17 mouse cellular contexts compared by ENCODE assay signal in the genomic region with DNA sequence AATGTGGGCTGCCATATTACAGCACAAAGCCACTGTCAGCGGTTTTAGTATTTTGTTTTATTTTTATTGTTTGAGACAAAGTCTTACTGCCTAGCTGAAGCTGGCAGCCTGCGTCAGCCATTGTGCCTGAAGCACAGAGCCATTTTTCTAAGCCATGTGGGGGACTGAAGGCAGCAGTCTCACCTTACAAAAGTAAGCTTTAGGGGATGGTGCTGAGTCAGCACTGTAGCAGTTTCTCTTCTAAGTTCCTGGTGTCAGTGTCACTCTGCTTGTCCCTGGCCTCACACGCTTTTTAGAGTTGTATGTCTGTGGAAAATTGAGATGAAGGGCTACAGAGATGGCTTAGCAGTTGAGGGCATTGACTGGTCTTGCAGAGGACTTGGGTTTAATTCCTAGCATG.
"Had no signal": no experiment of that assay in that cellular context is flagged by ENCODE, and none has a peak within 500 bp of the region (broad histone marks: within the 10 kb centered on the region; RNA-seq: fewer than 3 reads in every experiment).

No protein-coding gene starts in this region.

- H3K27me3 ChIP-seq: lung, embryonic 15.5 days; megakaryocyte, embryonic 14.5 days; midbrain, embryonic 13.5 days; midbrain, embryonic 15.5 days; neural tube, embryonic 12.5 days; stomach, embryonic 15.5 days had no signal

- H3K4me2 ChIP-seq: lung, embryonic 15.5 days; midbrain, embryonic 11.5 days; midbrain, embryonic 13.5 days; midbrain, embryonic 15.5 days; neural tube, embryonic 12.5 days; stomach, embryonic 15.5 days had no signal

- H3K4me3 ChIP-seq: lung, embryonic 15.5 days; megakaryocyte, embryonic 14.5 days; midbrain, embryonic 13.5 days; midbrain, embryonic 15.5 days; neural tube, embryonic 12.5 days; stomach, embryonic 15.5 days had no signal

- ATAC-seq: lung, postnatal 0 days; midbrain, embryonic 13.5 days; midbrain, embryonic 15.5 days had no signal

- H3K9me3 ChIP-seq: lung, embryonic 15.5 days; megakaryocyte, embryonic 14.5 days; midbrain, embryonic 13.5 days; midbrain, embryonic 15.5 days; neural tube, embryonic 12.5 days; stomach, embryonic 15.5 days had no signal

- DNase-seq: lung, adult 2 months; lung, postnatal 14 days; lung, postnatal 36 days; right cerebral cortex, postnatal 14 days; thymus, adult 2 months; thymus, postnatal 14 days; thymus, postnatal 36 days had no signal

- H3K9ac ChIP-seq: lung, embryonic 15.5 days; midbrain, embryonic 13.5 days; midbrain, embryonic 15.5 days; neural tube, embryonic 12.5 days; stomach, embryonic 15.5 days had no signal

- H3K27ac ChIP-seq: lung, embryonic 15.5 days; macrophage; midbrain, embryonic 13.5 days; midbrain, embryonic 15.5 days; neural tube, embryonic 12.5 days; stomach, embryonic 15.5 days; stomach, postnatal 0 days had no signal

- H3K4me1 ChIP-seq: lung, embryonic 15.5 days; midbrain, embryonic 13.5 days; midbrain, embryonic 15.5 days; neural tube, embryonic 12.5 days; stomach, embryonic 15.5 days had no signal
